Mouse (Mus musculus): Measurements from ENCODE around the gene Uhrf1. TPM values are rescaled to one million over a fixed set of nuclear protein-coding genes. Genes with fewer than 3 reads are reported as not detected.
A peak's percentile ranks its signal among the peaks of the same experiment; 100 is the strongest.

Gene Uhrf1
- polyA plus RNA-seq, 2 experiments: 76.0 to 86.2 TPM

- Histone ChIP-seq H3K9me3 (ENCODE audit: control insufficient read depth, low read length) (no peaks in the 10 kb centered on the region), H3K4me1 (replicated peaks; ENCODE audit: control insufficient read depth in 2 of 2, insufficient read depth in 2 of 2, low read length in 1 of 2) (peaks cover 17 to 20% of the 10 kb centered on the region in 2 experiments)
Observed at GRCm38 (mm10) chr17:56331256-56331655, 28.1 kb downstream of the Uhrf1 start.

GRCm38 (mm10) chr17:56332987-56333386 lies 29.9 kb downstream of the Uhrf1 start:
- peaks cover 1 to 7% of the 10 kb centered on the region in 2 experiments; a peak in 3 of 4 replicates for H3K4me1 ChIP-seq (replicated peaks; ENCODE audit: control insufficient read depth in 2 of 2, insufficient read depth in 2 of 2, low read length in 1 of 2)
- TF ChIP-seq CTCF (IDR thresholded peaks at IDR 0.05; ENCODE audit: low read depth): peak; percentile 59
- no peak for TF ChIP-seq EP300 (IDR thresholded peaks at IDR 0.05; ENCODE audit: low read depth)
- ATAC-seq (ENCODE audit: insufficient read depth) (no peak), DNase-seq (ENCODE audit: low read depth in 3 of 3, low spot score in 3 of 3) (no peak)
- no peaks in the 10 kb centered on the region for H3K27me3 ChIP-seq (ENCODE audit: control insufficient read depth, insufficient read depth, low read length)
- no peaks in the 10 kb centered on the region for H3K36me3 ChIP-seq (replicated peaks; ENCODE audit: control insufficient read depth, insufficient read depth, low read depth)
- no peak overlapping the region for H3K4me2 ChIP-seq (ENCODE audit: low read depth)
- H3K9ac ChIP-seq (replicated peaks): no peak overlapping the region
- no peak overlapping the region for H3K27ac ChIP-seq
- no peak overlapping the region for H3K4me3 ChIP-seq (ENCODE audit: insufficient read depth in 1 of 2, low read depth in 2 of 2, low read length in 2 of 2)
- 58% methylated on average over 8 of the region's 8 CpGs for WGBS (ENCODE audit: insufficient replicate concordance)
- H3K9me3 ChIP-seq (ENCODE audit: control insufficient read depth, low read length): no peaks in the 10 kb centered on the region

More at GRCm38 (mm10) chr17:56331256-56331655, 28.1 kb downstream of the Uhrf1 start:
- no peak overlapping the region for H3K9ac ChIP-seq (replicated peaks)
- no peak for ATAC-seq (ENCODE audit: insufficient read depth)
- no peak overlapping the region for H3K27ac ChIP-seq
- no peak overlapping the region for H3K4me3 ChIP-seq (ENCODE audit: insufficient read depth in 1 of 2, low read depth in 2 of 2, low read length in 2 of 2)
- no peak overlapping the region for H3K4me2 ChIP-seq (ENCODE audit: low read depth)
- DNase-seq (ENCODE audit: low read depth in 3 of 3, low spot score in 3 of 3): no peak
- H3K27me3 ChIP-seq (ENCODE audit: control insufficient read depth, insufficient read depth, low read length): no peaks in the 10 kb centered on the region
- H3K36me3 ChIP-seq (replicated peaks; ENCODE audit: control insufficient read depth, insufficient read depth, low read depth): no peaks in the 10 kb centered on the region
- TF ChIP-seq EP300 (IDR thresholded peaks at IDR 0.05; ENCODE audit: low read depth) (no peak), CTCF (IDR thresholded peaks at IDR 0.05; ENCODE audit: low read depth) (no peak)

- H3K4me2 ChIP-seq (ENCODE audit: low read depth): no peak overlapping the region
- 0 out of 2 replicates have a peak, but pooled peaks have one; percentile 14 for ATAC-seq (ENCODE audit: insufficient read depth)
- no peaks in the 10 kb centered on the region for H3K36me3 ChIP-seq (replicated peaks; ENCODE audit: control insufficient read depth, insufficient read depth, low read depth)
- no peak overlapping the region for H3K4me3 ChIP-seq (ENCODE audit: insufficient read depth in 1 of 2, low read depth in 2 of 2, low read length in 2 of 2)
- TF ChIP-seq CTCF (IDR thresholded peaks at IDR 0.05; ENCODE audit: low read depth) (peak; percentile 73), EP300 (IDR thresholded peaks at IDR 0.05; ENCODE audit: low read depth) (no peak)
- no peak overlapping the region for H3K27ac ChIP-seq
- no peaks in the 10 kb centered on the region for H3K9me3 ChIP-seq (ENCODE audit: control insufficient read depth, low read length)
- H3K27me3 ChIP-seq (ENCODE audit: control insufficient read depth, insufficient read depth, low read length): no peaks in the 10 kb centered on the region
- peak in 1 of 3 experiments; percentile 27 for DNase-seq (ENCODE audit: low read depth in 3 of 3, low spot score in 3 of 3)
- H3K4me1 ChIP-seq (replicated peaks; ENCODE audit: control insufficient read depth in 2 of 2, insufficient read depth in 2 of 2, low read length in 1 of 2): peaks cover 0 to 1% of the 10 kb centered on the region in 2 experiments; a peak in 1 of 4 replicates
- whole genome bisulfite sequencing (ENCODE audit: insufficient replicate concordance): 24% methylated on average over 4 of the region's 4 CpGs
- no peak overlapping the region for H3K9ac ChIP-seq (replicated peaks)
Observed at GRCm38 (mm10) chr17:56337190-56337589, 34.1 kb downstream of the Uhrf1 start.

GRCm38 (mm10) chr17:56337791-56338190 lies 34.7 kb downstream of the Uhrf1 start:
- peaks cover 0 to 2% of the 10 kb centered on the region in 2 experiments; a peak in 1 of 4 replicates for H3K4me1 ChIP-seq (replicated peaks; ENCODE audit: control insufficient read depth in 2 of 2, insufficient read depth in 2 of 2, low read length in 1 of 2)
- H3K4me3 ChIP-seq (ENCODE audit: insufficient read depth in 1 of 2, low read depth in 2 of 2, low read length in 2 of 2): no peak overlapping the region
- 58% methylated on average over 6 of the region's 6 CpGs for whole genome bisulfite sequencing (ENCODE audit: insufficient replicate concordance)
- no peaks in the 10 kb centered on the region for H3K27me3 ChIP-seq (ENCODE audit: control insufficient read depth, insufficient read depth, low read length)
- no peaks in the 10 kb centered on the region for H3K36me3 ChIP-seq (replicated peaks; ENCODE audit: control insufficient read depth, insufficient read depth, low read depth)
- H3K27ac ChIP-seq: no peak overlapping the region
- H3K4me2 ChIP-seq (ENCODE audit: low read depth): no peak overlapping the region
- TF ChIP-seq CTCF (IDR thresholded peaks at IDR 0.05; ENCODE audit: low read depth) (peak; percentile 38; the same call in 1 of the 2 replicates), EP300 (IDR thresholded peaks at IDR 0.05; ENCODE audit: low read depth) (no peak)
- no peaks in the 10 kb centered on the region for H3K9me3 ChIP-seq (ENCODE audit: control insufficient read depth, low read length)
- no peak overlapping the region for H3K9ac ChIP-seq (replicated peaks)
- ATAC-seq (ENCODE audit: insufficient read depth) (no peak), DNase-seq (ENCODE audit: low read depth in 3 of 3, low spot score in 3 of 3) (no peak)

- Histone ChIP-seq H3K27ac (no peak overlapping the region), H3K9me3 (ENCODE audit: control insufficient read depth, low read length) (no peaks in the 10 kb centered on the region), H3K27me3 (ENCODE audit: control insufficient read depth, insufficient read depth, low read length) (no peaks in the 10 kb centered on the region), H3K4me3 (ENCODE audit: insufficient read depth in 1 of 2, low read depth in 2 of 2, low read length in 2 of 2) (no peak overlapping the region), H3K36me3 (replicated peaks; ENCODE audit: control insufficient read depth, insufficient read depth, low read depth) (no peaks in the 10 kb centered on the region), H3K9ac (replicated peaks) (no peak overlapping the region), H3K4me1 (replicated peaks; ENCODE audit: control insufficient read depth in 2 of 2, insufficient read depth in 2 of 2, low read length in 1 of 2) (peaks cover 2 to 13% of the 10 kb centered on the region in 2 experiments; a peak in 3 of 4 replicates), H3K4me2 (ENCODE audit: low read depth) (no peak overlapping the region)
- DNase-seq (ENCODE audit: low read depth in 3 of 3, low spot score in 3 of 3): peak in 1 of 3 experiments; percentile 29
- no peak for ATAC-seq (ENCODE audit: insufficient read depth)
- peak; percentile 87 for TF ChIP-seq CTCF (IDR thresholded peaks at IDR 0.05; ENCODE audit: low read depth)
- no peak for TF ChIP-seq EP300 (IDR thresholded peaks at IDR 0.05; ENCODE audit: low read depth)
- 27% methylated on average over 4 of the region's 4 CpGs for WGBS (ENCODE audit: insufficient replicate concordance)
Observed at GRCm38 (mm10) chr17:56338909-56339308, 35.8 kb downstream of the Uhrf1 start.

Data from liver, embryonic 14.5 days (tissue).